Mouse (Mus musculus): ENCODE measurements around the gene Rab3il1. TPM values are rescaled to one million over a fixed set of nuclear protein-coding genes. Genes with fewer than 3 reads are reported as not detected.
A peak's percentile ranks its signal among the peaks of the same experiment; 100 is the strongest.

Rab3il1 gene
- polyA plus RNA-seq, 1 experiment = 66.0 TPM

- WGBS = 71% methylated on average over 2 of the region's 2 CpGs
- H3K36me3 ChIP-seq (ENCODE audit: control insufficient read depth, insufficient read depth, low read length) = peaks cover 2% of the 10 kb centered on the region; the same call in 1 of the 2 replicates
- H3K27me3 ChIP-seq (replicated peaks; ENCODE audit: control insufficient read depth, insufficient read depth, low read length) = no peaks in the 10 kb centered on the region
- no peak overlapping the region for H3K4me3 ChIP-seq (ENCODE audit: insufficient read depth, low read depth, low read length)
- no peak overlapping the region for H3K27ac ChIP-seq (ENCODE audit: insufficient read depth, low read depth, low read length)
- TF ChIP-seq CTCF (conservative IDR thresholded peaks at IDR 0.05; ENCODE audit: insufficient read depth, insufficient read length, low read depth, low read length) (no peak), POLR2A (IDR thresholded peaks at IDR 0.05; ENCODE audit: low read depth, low read length) (no peak)
- peaks cover 24% of the 10 kb centered on the region for H3K4me1 ChIP-seq (ENCODE audit: control insufficient read depth, insufficient read depth, low read length)
- no peak for DNase-seq
Measured at GRCm38 (mm10) chr19:10050438-10050837, 49.0 kb downstream of the Rab3il1 start.

- no peak for DNase-seq
- Histone ChIP-seq H3K27me3 (replicated peaks; ENCODE audit: control insufficient read depth, insufficient read depth, low read length) (no peaks in the 10 kb centered on the region), H3K36me3 (ENCODE audit: control insufficient read depth, insufficient read depth, low read length) (peaks cover 2% of the 10 kb centered on the region; the same call in 1 of the 2 replicates), H3K27ac (ENCODE audit: insufficient read depth, low read depth, low read length) (no peak overlapping the region), H3K4me3 (ENCODE audit: insufficient read depth, low read depth, low read length) (no peak overlapping the region), H3K4me1 (ENCODE audit: control insufficient read depth, insufficient read depth, low read length) (peaks cover 28% of the 10 kb centered on the region)
- TF ChIP-seq CTCF (conservative IDR thresholded peaks at IDR 0.05; ENCODE audit: insufficient read depth, insufficient read length, low read depth, low read length) = no peak
- WGBS = 87% methylated on average over 4 of the region's 4 CpGs
Measured at GRCm38 (mm10) chr19:10052698-10053097, 51.2 kb downstream of the Rab3il1 start.

- WGBS = 86% methylated on average over 10 of the region's 10 CpGs
- TF ChIP-seq POLR2A (IDR thresholded peaks at IDR 0.05; ENCODE audit: low read depth, low read length) = no peak
- no peak for TF ChIP-seq CTCF (conservative IDR thresholded peaks at IDR 0.05; ENCODE audit: insufficient read depth, insufficient read length, low read depth, low read length)
- H3K4me3 ChIP-seq (ENCODE audit: insufficient read depth, low read depth, low read length) = no peak overlapping the region
- H3K36me3 ChIP-seq (ENCODE audit: control insufficient read depth, insufficient read depth, low read length) = peaks cover 2% of the 10 kb centered on the region; the same call in 1 of the 2 replicates
- H3K27me3 ChIP-seq (replicated peaks; ENCODE audit: control insufficient read depth, insufficient read depth, low read length) = no peaks in the 10 kb centered on the region
- H3K4me1 ChIP-seq (ENCODE audit: control insufficient read depth, insufficient read depth, low read length) = peaks cover 36% of the 10 kb centered on the region
- no peak for DNase-seq
- no peak overlapping the region for H3K27ac ChIP-seq (ENCODE audit: insufficient read depth, low read depth, low read length)
Measured at GRCm38 (mm10) chr19:10053692-10054260, 52.3 kb downstream of the Rab3il1 start.

- no peak overlapping the region for H3K27ac ChIP-seq (ENCODE audit: insufficient read depth, low read depth, low read length)
- DNase-seq = no peak
Measured at GRCm38 (mm10) chr19:10054361-10055075, 53.0 kb downstream of the Rab3il1 start.

GRCm38 (mm10) chr19:10055261-10055660 is 53.8 kb downstream of the Rab3il1 start:
- DNase-seq = no peak
- Histone ChIP-seq H3K4me1 (ENCODE audit: control insufficient read depth, insufficient read depth, low read length) (peaks cover 34% of the 10 kb centered on the region), H3K27ac (ENCODE audit: insufficient read depth, low read depth, low read length) (peak overlapping the region; percentile 24; the same call in 1 of the 2 replicates), H3K27me3 (replicated peaks; ENCODE audit: control insufficient read depth, insufficient read depth, low read length) (no peaks in the 10 kb centered on the region), H3K36me3 (ENCODE audit: control insufficient read depth, insufficient read depth, low read length) (peaks cover 2% of the 10 kb centered on the region; the same call in 1 of the 2 replicates), H3K4me3 (ENCODE audit: insufficient read depth, low read depth, low read length) (no peak overlapping the region)
- TF ChIP-seq POLR2A (IDR thresholded peaks at IDR 0.05; ENCODE audit: low read depth, low read length) = no peak
- TF ChIP-seq CTCF (conservative IDR thresholded peaks at IDR 0.05; ENCODE audit: insufficient read depth, insufficient read length, low read depth, low read length) = no peak
- WGBS = 63% methylated on average over 3 of the region's 3 CpGs

More at GRCm38 (mm10) chr19:10054361-10055075, 53.0 kb downstream of the Rab3il1 start:
- Histone ChIP-seq H3K27me3 (replicated peaks; ENCODE audit: control insufficient read depth, insufficient read depth, low read length) (no peaks in the 10 kb centered on the region), H3K4me1 (ENCODE audit: control insufficient read depth, insufficient read depth, low read length) (peaks cover 35% of the 10 kb centered on the region), H3K36me3 (ENCODE audit: control insufficient read depth, insufficient read depth, low read length) (peaks cover 2% of the 10 kb centered on the region; the same call in 1 of the 2 replicates), H3K4me3 (ENCODE audit: insufficient read depth, low read depth, low read length) (no peak overlapping the region)
- TF ChIP-seq CTCF (conservative IDR thresholded peaks at IDR 0.05; ENCODE audit: insufficient read depth, insufficient read length, low read depth, low read length) (no peak), POLR2A (IDR thresholded peaks at IDR 0.05; ENCODE audit: low read depth, low read length) (no peak)
- WGBS = 73% methylated on average over 6 of the region's 6 CpGs

GRCm38 (mm10) chr19:10055783-10056660 is 54.6 kb downstream of the Rab3il1 start:
- no peaks in the 10 kb centered on the region for H3K27me3 ChIP-seq (replicated peaks; ENCODE audit: control insufficient read depth, insufficient read depth, low read length)
- peak; percentile 88 for DNase-seq
- H3K4me1 ChIP-seq (ENCODE audit: control insufficient read depth, insufficient read depth, low read length) = peaks cover 34% of the 10 kb centered on the region
- WGBS = 61% methylated on average over 22 of the region's 22 CpGs
- TF ChIP-seq POLR2A (IDR thresholded peaks at IDR 0.05; ENCODE audit: low read depth, low read length) (no peak), CTCF (conservative IDR thresholded peaks at IDR 0.05; ENCODE audit: insufficient read depth, insufficient read length, low read depth, low read length) (0 out of 2 replicates have a peak, but pooled peaks have one; percentile 23)
- no peak overlapping the region for H3K4me3 ChIP-seq (ENCODE audit: insufficient read depth, low read depth, low read length)
- H3K36me3 ChIP-seq (ENCODE audit: control insufficient read depth, insufficient read depth, low read length) = peaks cover 2% of the 10 kb centered on the region; the same call in 1 of the 2 replicates
- H3K27ac ChIP-seq (ENCODE audit: insufficient read depth, low read depth, low read length) = peak overlapping the region; percentile 51
